Mouse (Mus musculus): ENCODE measurements at regions not wholly inside any gene's neighbourhood (a gene's known extent, or its start where the extent isn't known, plus 50 kb on each side); places are given as distances from the start of the nearest gene placed in this dataset.

- no peaks in the 10 kb centered on the region for H3K36me3 ChIP-seq (ENCODE audit: control insufficient read depth, insufficient read depth, low read length)
- H3K9ac ChIP-seq (ENCODE audit: low read length), result no peak overlapping the region
- no peak overlapping the region for H3K4me3 ChIP-seq (ENCODE audit: low read depth, low read length)
- no peak overlapping the region for H3K27ac ChIP-seq (ENCODE audit: low read depth, low read length)
- ATAC-seq (replicated peaks; ENCODE audit: low FRiP score) (no peak), DNase-seq (ENCODE audit: low spot score) (no peak)
- WGBS, result 38% methylated on average over 1 of the region's 1 CpGs
- no peak overlapping the region for H3K4me2 ChIP-seq (ENCODE audit: low read depth, low read length, severe bottlenecking)
- H3K27me3 ChIP-seq (ENCODE audit: control insufficient read depth, insufficient read depth, low read length), result no peaks in the 10 kb centered on the region
- H3K9me3 ChIP-seq (ENCODE audit: control insufficient read depth, low read length), result no peaks in the 10 kb centered on the region
- H3K4me1 ChIP-seq (replicated peaks; ENCODE audit: control insufficient read depth, insufficient read depth, low read length), result no peaks in the 10 kb centered on the region
These were observed 62.1 kb downstream of the Naa11 start for GRCm38 (mm10) chr5:97330074-97330473.

GRCm38 (mm10) chr5:97325831-97326230 is 66.3 kb downstream of the Naa11 start:
- Histone ChIP-seq H3K4me2 (ENCODE audit: low read depth, low read length, severe bottlenecking) (no peak overlapping the region), H3K4me3 (ENCODE audit: low read depth, low read length) (no peak overlapping the region), H3K4me1 (replicated peaks; ENCODE audit: control insufficient read depth, insufficient read depth, low read length) (no peaks in the 10 kb centered on the region), H3K27me3 (ENCODE audit: control insufficient read depth, insufficient read depth, low read length) (no peaks in the 10 kb centered on the region), H3K9me3 (ENCODE audit: control insufficient read depth, low read length) (no peaks in the 10 kb centered on the region), H3K36me3 (ENCODE audit: control insufficient read depth, insufficient read depth, low read length) (no peaks in the 10 kb centered on the region), H3K9ac (ENCODE audit: low read length) (no peak overlapping the region), H3K27ac (ENCODE audit: low read depth, low read length) (no peak overlapping the region)
- no peak for ATAC-seq (replicated peaks; ENCODE audit: low FRiP score)
- no peak for DNase-seq (ENCODE audit: low spot score)
- WGBS, result 87% methylated on average over 5 of the region's 5 CpGs

- 70% methylated on average over 3 of the region's 3 CpGs for WGBS
- Histone ChIP-seq H3K4me2 (ENCODE audit: low read depth, low read length, severe bottlenecking) (no peak overlapping the region), H3K27ac (ENCODE audit: low read depth, low read length) (no peak overlapping the region), H3K4me1 (replicated peaks; ENCODE audit: control insufficient read depth, insufficient read depth, low read length) (no peaks in the 10 kb centered on the region), H3K36me3 (ENCODE audit: control insufficient read depth, insufficient read depth, low read length) (no peaks in the 10 kb centered on the region), H3K9me3 (ENCODE audit: control insufficient read depth, low read length) (no peaks in the 10 kb centered on the region), H3K9ac (ENCODE audit: low read length) (no peak overlapping the region), H3K4me3 (ENCODE audit: low read depth, low read length) (no peak overlapping the region), H3K27me3 (ENCODE audit: control insufficient read depth, insufficient read depth, low read length) (no peaks in the 10 kb centered on the region)
- DNase-seq (ENCODE audit: low spot score) (no peak), ATAC-seq (replicated peaks; ENCODE audit: low FRiP score) (no peak)
These were observed 68.3 kb downstream of the Naa11 start for GRCm38 (mm10) chr5:97323873-97324272.

DNA sequence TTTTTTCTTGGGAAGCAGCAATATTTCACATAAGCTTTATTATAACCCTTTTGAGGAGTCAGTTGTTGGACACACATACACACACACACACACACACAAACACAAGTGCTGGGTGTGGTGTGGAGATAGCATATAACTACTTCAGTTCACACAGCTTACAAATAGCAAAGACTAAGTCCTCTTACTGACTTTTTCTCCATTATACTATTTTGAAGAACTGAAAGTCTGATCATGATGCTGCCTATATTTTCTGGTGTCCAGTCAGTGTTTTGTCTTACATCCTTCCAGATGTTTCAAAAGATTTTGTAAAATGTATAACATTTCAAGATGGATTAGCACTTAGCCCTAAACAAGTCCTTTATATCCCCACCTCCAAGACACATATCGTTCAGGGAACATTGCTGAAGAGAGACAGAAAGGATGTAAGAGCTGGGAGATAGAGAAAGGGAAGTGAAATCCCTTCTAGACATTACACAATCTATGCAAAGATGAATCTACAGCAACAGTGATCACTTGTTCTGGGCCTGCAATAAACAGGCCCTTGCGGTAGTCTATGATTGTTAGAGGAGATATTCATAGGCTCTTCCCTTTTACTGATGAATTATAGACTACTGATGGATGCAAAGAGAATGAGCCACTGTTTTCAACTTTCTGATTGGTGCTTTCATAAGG is 72.2 kb downstream of the Naa11 start:
- H3K9ac ChIP-seq (ENCODE audit: low read length), result no peak overlapping the region
- ATAC-seq (replicated peaks; ENCODE audit: low FRiP score), result no peak
- 90% methylated on average over 2 of the region's 2 CpGs for WGBS
- H3K4me2 ChIP-seq (ENCODE audit: low read depth, low read length, severe bottlenecking), result no peak overlapping the region
- H3K27ac ChIP-seq (ENCODE audit: low read depth, low read length), result no peak overlapping the region
- no peaks in the 10 kb centered on the region for H3K4me1 ChIP-seq (replicated peaks; ENCODE audit: control insufficient read depth, insufficient read depth, low read length)
- no peak overlapping the region for H3K4me3 ChIP-seq (ENCODE audit: low read depth, low read length)
- DNase-seq (ENCODE audit: low spot score), result no peak
- H3K36me3 ChIP-seq (ENCODE audit: control insufficient read depth, insufficient read depth, low read length), result no peaks in the 10 kb centered on the region
- no peaks in the 10 kb centered on the region for H3K27me3 ChIP-seq (ENCODE audit: control insufficient read depth, insufficient read depth, low read length)
- H3K9me3 ChIP-seq (ENCODE audit: control insufficient read depth, low read length), result no peaks in the 10 kb centered on the region

DNA sequence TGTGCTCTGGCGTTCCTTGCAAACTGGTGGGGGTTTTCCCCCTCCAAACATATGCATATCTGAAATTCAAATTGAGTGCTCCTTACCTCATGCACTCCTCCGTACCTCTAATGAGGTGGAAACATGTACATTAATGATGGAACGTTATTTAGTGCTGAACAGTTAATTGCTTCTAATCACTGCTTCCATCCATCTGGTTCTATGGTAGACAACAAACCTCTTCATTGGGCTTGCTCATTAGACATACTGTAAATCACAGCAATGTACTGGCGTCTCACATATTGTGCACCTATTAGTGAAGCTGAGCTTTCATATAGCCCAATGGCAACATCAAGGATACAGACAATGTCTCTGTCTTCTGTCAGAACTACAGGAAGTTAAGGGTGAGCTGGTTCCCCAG is 85.3 kb downstream of the Naa11 start:
- no peaks in the 10 kb centered on the region for H3K4me1 ChIP-seq (replicated peaks; ENCODE audit: control insufficient read depth, insufficient read depth, low read length)
- no peak overlapping the region for H3K9ac ChIP-seq (ENCODE audit: low read length)
- H3K4me3 ChIP-seq (ENCODE audit: low read depth, low read length), result no peak overlapping the region
- H3K4me2 ChIP-seq (ENCODE audit: low read depth, low read length, severe bottlenecking), result no peak overlapping the region
- H3K27me3 ChIP-seq (ENCODE audit: control insufficient read depth, insufficient read depth, low read length), result no peaks in the 10 kb centered on the region
- 82% methylated on average over 4 of the region's 4 CpGs for WGBS
- ATAC-seq (replicated peaks; ENCODE audit: low FRiP score), result peak; percentile 33; the same call in 1 of the 2 replicates
- no peak for DNase-seq (ENCODE audit: low spot score)
- H3K9me3 ChIP-seq (ENCODE audit: control insufficient read depth, low read length), result no peaks in the 10 kb centered on the region
- no peak overlapping the region for H3K27ac ChIP-seq (ENCODE audit: low read depth, low read length)
- H3K36me3 ChIP-seq (ENCODE audit: control insufficient read depth, insufficient read depth, low read length), result no peaks in the 10 kb centered on the region

DNA sequence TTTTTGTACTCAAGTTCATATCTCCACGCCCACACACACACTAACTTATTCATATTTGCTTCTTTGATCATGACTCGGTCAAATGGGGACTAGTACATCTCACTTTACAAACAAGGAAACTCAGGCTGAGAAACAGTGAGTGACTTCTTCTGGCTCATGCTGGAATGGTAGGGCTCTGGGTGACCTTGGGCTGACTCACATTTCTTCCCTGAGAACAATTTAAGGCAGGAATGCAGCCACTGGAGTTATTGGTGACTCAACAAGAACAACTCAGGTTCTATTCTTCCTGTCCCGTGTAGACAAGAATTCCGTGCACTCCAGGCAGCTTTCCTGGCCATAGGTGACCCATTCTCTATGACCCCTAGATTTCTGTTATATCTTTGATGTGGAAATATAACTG is 87.3 kb downstream of the Naa11 start:
- Histone ChIP-seq H3K4me1 (replicated peaks; ENCODE audit: control insufficient read depth, insufficient read depth, low read length) (no peaks in the 10 kb centered on the region), H3K27me3 (ENCODE audit: control insufficient read depth, insufficient read depth, low read length) (no peaks in the 10 kb centered on the region), H3K9me3 (ENCODE audit: control insufficient read depth, low read length) (no peaks in the 10 kb centered on the region), H3K36me3 (ENCODE audit: control insufficient read depth, insufficient read depth, low read length) (no peaks in the 10 kb centered on the region), H3K4me3 (ENCODE audit: low read depth, low read length) (no peak overlapping the region), H3K27ac (ENCODE audit: low read depth, low read length) (no peak overlapping the region), H3K9ac (ENCODE audit: low read length) (no peak overlapping the region), H3K4me2 (ENCODE audit: low read depth, low read length, severe bottlenecking) (no peak overlapping the region)
- 85% methylated on average over 4 of the region's 4 CpGs for WGBS
- ATAC-seq (replicated peaks; ENCODE audit: low FRiP score) (no peak), DNase-seq (ENCODE audit: low spot score) (no peak)

DNA sequence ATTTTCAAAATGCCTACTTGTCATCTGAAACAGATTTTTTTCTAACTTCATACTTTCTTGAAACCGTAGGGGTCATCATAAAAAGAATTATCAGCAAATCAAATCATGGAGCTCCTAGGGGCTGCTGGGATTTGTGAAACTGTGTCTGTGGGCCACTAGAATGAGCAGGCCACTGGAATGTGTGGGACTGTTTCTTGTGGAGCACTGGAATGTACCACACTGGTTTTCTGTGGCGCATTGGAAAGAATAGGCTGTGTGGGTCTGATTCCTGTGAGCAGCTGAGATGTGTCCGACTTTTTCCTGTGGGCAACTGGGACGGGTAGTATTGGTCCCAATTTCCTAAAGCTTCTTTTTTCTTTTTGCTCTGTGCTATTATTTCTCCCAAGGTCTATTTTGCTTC is 90.6 kb downstream of the Naa11 start:
- 73% methylated on average over 4 of the region's 4 CpGs for WGBS

GRCm38 (mm10) chr5:97300861-97301260 is 91.3 kb downstream of the Naa11 start:
- Histone ChIP-seq H3K4me1 (replicated peaks; ENCODE audit: control insufficient read depth, insufficient read depth, low read length) (peaks cover 2% of the 10 kb centered on the region; the same call in 1 of the 2 replicates), H3K9me3 (ENCODE audit: control insufficient read depth, low read length) (no peaks in the 10 kb centered on the region), H3K36me3 (ENCODE audit: control insufficient read depth, insufficient read depth, low read length) (no peaks in the 10 kb centered on the region), H3K9ac (ENCODE audit: low read length) (no peak overlapping the region), H3K27ac (ENCODE audit: low read depth, low read length) (no peak overlapping the region), H3K4me2 (ENCODE audit: low read depth, low read length, severe bottlenecking) (no peak overlapping the region), H3K27me3 (ENCODE audit: control insufficient read depth, insufficient read depth, low read length) (no peaks in the 10 kb centered on the region), H3K4me3 (ENCODE audit: low read depth, low read length) (no peak overlapping the region)
- DNase-seq (ENCODE audit: low spot score), result peak; percentile 51
- 0 out of 2 replicates have a peak, but pooled peaks have one; percentile 24 for ATAC-seq (replicated peaks; ENCODE audit: low FRiP score)
- 59% methylated on average over 5 of the region's 5 CpGs for WGBS

More for the DNA sequence above, 90.6 kb downstream of the Naa11 start:
- no peaks in the 10 kb centered on the region for H3K9me3 ChIP-seq (ENCODE audit: control insufficient read depth, low read length)
- DNase-seq (ENCODE audit: low spot score) (no peak), ATAC-seq (replicated peaks; ENCODE audit: low FRiP score) (no peak)
- no peak overlapping the region for H3K4me2 ChIP-seq (ENCODE audit: low read depth, low read length, severe bottlenecking)
- H3K4me3 ChIP-seq (ENCODE audit: low read depth, low read length), result no peak overlapping the region
- no peaks in the 10 kb centered on the region for H3K27me3 ChIP-seq (ENCODE audit: control insufficient read depth, insufficient read depth, low read length)
- H3K36me3 ChIP-seq (ENCODE audit: control insufficient read depth, insufficient read depth, low read length), result no peaks in the 10 kb centered on the region
- H3K9ac ChIP-seq (ENCODE audit: low read length), result no peak overlapping the region
- no peak overlapping the region for H3K27ac ChIP-seq (ENCODE audit: low read depth, low read length)
- H3K4me1 ChIP-seq (replicated peaks; ENCODE audit: control insufficient read depth, insufficient read depth, low read length), result peaks cover 2% of the 10 kb centered on the region; the same call in 1 of the 2 replicates
